Mouse (Mus musculus) left cerebral cortex, postnatal 14 days (tissue): ENCODE measurements around the gene Pxylp1. TPM values are rescaled to one million over a fixed set of nuclear protein-coding genes. Genes with fewer than 3 reads are reported as not detected.

Experiments used
- DNase-seq, 2 experiments: peaks; one replicate each; pipeline ENCODE4 v3.0.0; 2021 to 2022; ENCODE audit warnings: low spot score in 2 of 2, mixed read lengths in 1 of 2
- intact Hi-C: fragments of 180-260 bp; cut with DNase I; formaldehyde crosslinking; loops from one replicate; pipeline ENCODE4 v1.15.1; 2025
- total RNA-seq, 2 experiments: library from RNA; stranded (reverse); gene quantifications; 2 replicates each; pipeline ENCODE4 v1.2.3; 2021

Gene Pxylp1
- total RNA-seq, 2 experiments from 2014 or later, result 13.4 to 17.8 TPM

GRCm38 (mm10) chr9:96866196-96866595, 26.3 kb downstream of the Pxylp1 start:
- intact Hi-C loops, result no loop called here
- DNase-seq, result no peak

- DNase-seq, result peak; percentile 50 to 62
- intact Hi-C loops, result no loop called here
These were observed 26.9 kb downstream of the Pxylp1 start for GRCm38 (mm10) chr9:96865473-96866050.

GRCm38 (mm10) chr9:96863539-96863938, 28.9 kb downstream of the Pxylp1 start:
- DNase-seq, result no peak

GRCm38 (mm10) chr9:96862836-96863235, 29.6 kb downstream of the Pxylp1 start:
- no peak for DNase-seq
- intact Hi-C loops, result no loop called here

More at GRCm38 (mm10) chr9:96863539-96863938, 28.9 kb downstream of the Pxylp1 start:
- intact Hi-C loops, result no loop called here

- DNase-seq, result peak in 1 of 2 experiments; percentile 22
- intact Hi-C loops, result no loop called here
These were observed 31.4 kb downstream of the Pxylp1 start for GRCm38 (mm10) chr9:96861092-96861487.

- DNase-seq, result no peak
- intact Hi-C loops, result no loop called here
These were observed 31.9 kb downstream of the Pxylp1 start for GRCm38 (mm10) chr9:96860380-96861091.

GRCm38 (mm10) chr9:96859027-96859426, 33.4 kb downstream of the Pxylp1 start:
- DNase-seq, result no peak
- intact Hi-C loops, result no loop called here

- intact Hi-C loops, result no loop called here
- no peak for DNase-seq
These were observed 34.6 kb downstream of the Pxylp1 start for GRCm38 (mm10) chr9:96857838-96858237.

GRCm38 (mm10) chr9:96853300-96854186, 38.9 kb downstream of the Pxylp1 start:
- intact Hi-C loops, result no loop called here
- no peak for DNase-seq

- DNase-seq, result peak in 1 of 2 experiments; percentile 60
- intact Hi-C loops, result no loop called here
These were observed 40.8 kb downstream of the Pxylp1 start for GRCm38 (mm10) chr9:96851634-96852033.

GRCm38 (mm10) chr9:96851036-96851435, 41.4 kb downstream of the Pxylp1 start:
- no peak for DNase-seq
- intact Hi-C loops, result no loop called here

GRCm38 (mm10) chr9:96849012-96849411, 43.5 kb downstream of the Pxylp1 start:
- intact Hi-C loops, result no loop called here
- no peak for DNase-seq

- DNase-seq, result no peak
- intact Hi-C loops, result no loop called here
These were observed 46.1 kb downstream of the Pxylp1 start for GRCm38 (mm10) chr9:96846361-96846760.

GRCm38 (mm10) chr9:96844798-96845209, 47.7 kb downstream of the Pxylp1 start:
- intact Hi-C loops, result no loop called here
- DNase-seq, result peak; percentile 64 to 82

GRCm38 (mm10) chr9:96839376-96839775, 53.1 kb downstream of the Pxylp1 start:
- DNase-seq, result peak in 1 of 2 experiments; percentile 68
- intact Hi-C loops, result loop anchor here (1.0 to 5.0 kb wide), 2 partner anchors 33 to 50 kb away; no protein-coding TSS in a partner anchor

GRCm38 (mm10) chr9:96838864-96839263, 53.6 kb downstream of the Pxylp1 start:
- intact Hi-C loops, result loop anchor here (1.0 to 5.0 kb wide), 2 partner anchors 33 to 50 kb away; no protein-coding TSS in a partner anchor
- DNase-seq, result peak; percentile 60 to 85

- no peak for DNase-seq
- intact Hi-C loops, result loop anchor here (5.0 kb wide), 1 partner anchor 34 kb away; no protein-coding TSS in a partner anchor
These were observed 54.6 kb downstream of the Pxylp1 start for GRCm38 (mm10) chr9:96837781-96838420.

- no peak for DNase-seq
- intact Hi-C loops, result loop anchor here (5.0 kb wide), 1 partner anchor 35 kb away; no protein-coding TSS in a partner anchor
These were observed 55.5 kb downstream of the Pxylp1 start for GRCm38 (mm10) chr9:96836984-96837383.

GRCm38 (mm10) chr9:96835374-96835921, 57.0 kb downstream of the Pxylp1 start:
- no peak for DNase-seq
- intact Hi-C loops, result loop anchor here (5.0 kb wide), 1 partner anchor 37 kb away; no protein-coding TSS in a partner anchor
